Mouse (Mus musculus) small intestine, adult 2 months (tissue): ENCODE results near the gene Slc3a2.

Experiments used
- CTCF ChIP-seq: fragments of 200-500 bp; IDR thresholded peaks from 2 replicates; pipeline ENCODE4 v1.5.1; 2012; ENCODE audit warnings: low read depth, mild to moderate bottlenecking, control low read depth, inconsistent platforms, low read length, moderate library complexity, mixed read lengths; ENCODE audit not compliant: insufficient replicate concordance, insufficient read length; ENCODE audit errors: extremely low read depth
- POLR2A ChIP-seq: fragments of 200-500 bp; IDR thresholded peaks from 2 replicates; pipeline ENCODE4 v1.6.1; 2012; ENCODE audit warnings: low read depth, mild to moderate bottlenecking, control low read depth, inconsistent platforms, low read length, moderate library complexity

GRCm38 (mm10) chr19:8713306-8713996, 9.7 kb downstream of the Slc3a2 start:
- TF ChIP-seq POLR2A = peak; percentile 99
- peak; percentile 61 for TF ChIP-seq CTCF
